Mouse (Mus musculus) limb, embryonic 15.5 days (tissue): ENCODE measurements at regions not wholly inside any gene's neighbourhood (a gene's known extent, or its start where the extent isn't known, plus 50 kb on each side); places are given as distances from the start of the nearest gene placed in this dataset.

Experiments
- ATAC-seq: fragments of 200-750 bp; cut with Nextera tagmentation; 2 replicates; pipeline ENCODE4 v1.8.0; 2017; ENCODE audit warnings: low read depth, moderate TSS enrichment; ENCODE audit not compliant: insufficient number of reproducible peaks, low FRiP score, low TSS enrichment
- H3K27ac ChIP-seq: fragments of 300-500 bp; sonication (generic); 2 replicates; pipeline ENCODE4 v1.5.1; 2015; ENCODE audit warnings: moderate library complexity, mild to moderate bottlenecking, inconsistent platforms
- H3K27me3 ChIP-seq: fragments of 300-500 bp; sonication (generic); 2 replicates; pipeline ENCODE4 v1.6.1; 2015; ENCODE audit warnings: inconsistent platforms
- H3K36me3 ChIP-seq: fragments of 300-500 bp; sonication (generic); 2 replicates; pipeline ENCODE4 v1.6.1; 2015; ENCODE audit warnings: inconsistent platforms
- H3K4me1 ChIP-seq: fragments of 300-500 bp; sonication (generic); 2 replicates; pipeline ENCODE4 v1.6.1; 2015; ENCODE audit warnings: inconsistent platforms
- H3K4me2 ChIP-seq: fragments of 300-500 bp; sonication (generic); 2 replicates; pipeline ENCODE4 v1.6.1; 2015; ENCODE audit warnings: mild to moderate bottlenecking, inconsistent platforms
- H3K4me3 ChIP-seq: fragments of 300-500 bp; sonication (generic); 2 replicates; pipeline ENCODE4 v1.5.1; 2015; ENCODE audit warnings: mild to moderate bottlenecking, inconsistent platforms
- H3K9ac ChIP-seq: fragments of 300-500 bp; sonication (generic); 2 replicates; pipeline ENCODE4 v1.6.1; 2015; ENCODE audit warnings: inconsistent platforms
- H3K9me3 ChIP-seq: fragments of 300-500 bp; sonication (generic); 2 replicates; pipeline ENCODE4 v1.6.1; 2016; ENCODE audit warnings: inconsistent platforms
- WGBS: fragments of 180-500 bp; shearing (Covaris S2); methylation state at CpG from one replicate; pipeline ENCODE4 v1.1.7; 2015; 5-methylcytosine and 5-hydroxymethylcytosine counted together

- no peaks in the 10 kb centered on the region for H3K27me3 ChIP-seq
- H3K4me1 ChIP-seq, result peaks cover 13% of the 10 kb centered on the region; the same call in 1 of the 2 replicates
- 43% methylated on average over 12 of the region's 12 CpGs for WGBS
- H3K9ac ChIP-seq, result no peak overlapping the region
- no peak for ATAC-seq
- no peak overlapping the region for H3K4me3 ChIP-seq
- no peak overlapping the region for H3K4me2 ChIP-seq
- no peaks in the 10 kb centered on the region for H3K9me3 ChIP-seq
- no peaks in the 10 kb centered on the region for H3K36me3 ChIP-seq
- no peak overlapping the region; the same call in 1 of the 2 replicates for H3K27ac ChIP-seq
Measured at GRCm38 (mm10) chr10:111784065-111784853, 188.2 kb upstream of the Krr1 start.

GRCm38 (mm10) chr10:111787175-111787574 is 185.3 kb upstream of the Krr1 start:
- WGBS, result 36% methylated on average over 9 of the region's 9 CpGs
- Histone ChIP-seq H3K4me2 (no peak overlapping the region), H3K4me3 (no peak overlapping the region), H3K9me3 (no peaks in the 10 kb centered on the region), H3K27me3 (no peaks in the 10 kb centered on the region), H3K27ac (no peak overlapping the region), H3K9ac (no peak overlapping the region), H3K36me3 (no peaks in the 10 kb centered on the region), H3K4me1 (peaks cover 15% of the 10 kb centered on the region; the same call in 1 of the 2 replicates)
- ATAC-seq, result no peak

GRCm38 (mm10) chr10:111789264-111789663 is 183.2 kb upstream of the Krr1 start:
- peaks cover 15% of the 10 kb centered on the region; the same call in 1 of the 2 replicates for H3K4me1 ChIP-seq
- 38% methylated on average over 9 of the region's 9 CpGs for whole genome bisulfite sequencing
- no peak for ATAC-seq

GRCm38 (mm10) chr10:111790911-111791310 is 181.6 kb upstream of the Krr1 start:
- Histone ChIP-seq H3K4me2 (no peak overlapping the region), H3K27me3 (no peaks in the 10 kb centered on the region), H3K27ac (no peak overlapping the region), H3K9me3 (no peaks in the 10 kb centered on the region), H3K9ac (no peak overlapping the region), H3K36me3 (no peaks in the 10 kb centered on the region), H3K4me3 (no peak overlapping the region), H3K4me1 (peaks cover 15% of the 10 kb centered on the region; the same call in 1 of the 2 replicates)
- no peak for ATAC-seq
- 91% methylated on average over 2 of the region's 2 CpGs for WGBS

More at GRCm38 (mm10) chr10:111789264-111789663, 183.2 kb upstream of the Krr1 start:
- no peak overlapping the region for H3K27ac ChIP-seq
- no peak overlapping the region for H3K9ac ChIP-seq
- no peaks in the 10 kb centered on the region for H3K9me3 ChIP-seq
- no peak overlapping the region for H3K4me2 ChIP-seq
- no peaks in the 10 kb centered on the region for H3K36me3 ChIP-seq
- no peak overlapping the region for H3K4me3 ChIP-seq
- H3K27me3 ChIP-seq, result no peaks in the 10 kb centered on the region

- no peak for ATAC-seq
- no peak overlapping the region for H3K27ac ChIP-seq
- H3K9ac ChIP-seq, result no peak overlapping the region
- H3K27me3 ChIP-seq, result no peaks in the 10 kb centered on the region
- no peak overlapping the region for H3K4me2 ChIP-seq
- no peak overlapping the region for H3K4me3 ChIP-seq
- H3K4me1 ChIP-seq, result peaks cover 15% of the 10 kb centered on the region
- no peaks in the 10 kb centered on the region for H3K36me3 ChIP-seq
- no peaks in the 10 kb centered on the region for H3K9me3 ChIP-seq
- WGBS, result 67% methylated on average over 5 of the region's 5 CpGs
Measured at GRCm38 (mm10) chr10:111795056-111795455, 177.4 kb upstream of the Krr1 start.

GRCm38 (mm10) chr10:111795756-111796155 is 176.7 kb upstream of the Krr1 start:
- no peaks in the 10 kb centered on the region for H3K36me3 ChIP-seq
- no peaks in the 10 kb centered on the region for H3K9me3 ChIP-seq
- no peaks in the 10 kb centered on the region for H3K27me3 ChIP-seq
- 41% methylated on average over 3 of the region's 3 CpGs for WGBS
- H3K4me3 ChIP-seq, result no peak overlapping the region
- no peak overlapping the region for H3K9ac ChIP-seq
- no peak overlapping the region for H3K27ac ChIP-seq
- H3K4me1 ChIP-seq, result peaks cover 18% of the 10 kb centered on the region
- ATAC-seq, result no peak
- no peak overlapping the region for H3K4me2 ChIP-seq

GRCm38 (mm10) chr10:111798851-111799281 is 173.6 kb upstream of the Krr1 start:
- peak; percentile 72 for ATAC-seq
- peaks cover 32% of the 10 kb centered on the region for H3K4me1 ChIP-seq

GRCm38 (mm10) chr10:111799850-111800589 is 172.4 kb upstream of the Krr1 start:
- H3K4me1 ChIP-seq, result peaks cover 32% of the 10 kb centered on the region
- peak overlapping the region; percentile 77 for H3K27ac ChIP-seq
- H3K36me3 ChIP-seq, result no peaks in the 10 kb centered on the region
- WGBS, result 55% methylated on average over 14 of the region's 14 CpGs
- no peak overlapping the region for H3K4me2 ChIP-seq
- no peaks in the 10 kb centered on the region for H3K9me3 ChIP-seq
- ATAC-seq, result no peak
- H3K4me3 ChIP-seq, result no peak overlapping the region
- no peaks in the 10 kb centered on the region for H3K27me3 ChIP-seq
- no peak overlapping the region for H3K9ac ChIP-seq

More at GRCm38 (mm10) chr10:111798851-111799281, 173.6 kb upstream of the Krr1 start:
- no peaks in the 10 kb centered on the region for H3K36me3 ChIP-seq
- H3K27me3 ChIP-seq, result no peaks in the 10 kb centered on the region
- H3K4me3 ChIP-seq, result no peak overlapping the region
- peak overlapping the region; percentile 77 for H3K27ac ChIP-seq
- H3K9me3 ChIP-seq, result no peaks in the 10 kb centered on the region
- no peak overlapping the region for H3K9ac ChIP-seq
- WGBS, result 47% methylated on average over 7 of the region's 7 CpGs
- H3K4me2 ChIP-seq, result no peak overlapping the region

GRCm38 (mm10) chr10:111800590-111800935 is 171.9 kb upstream of the Krr1 start:
- no peak for ATAC-seq
- H3K27me3 ChIP-seq, result no peaks in the 10 kb centered on the region
- H3K9me3 ChIP-seq, result no peaks in the 10 kb centered on the region
- H3K4me1 ChIP-seq, result peaks cover 32% of the 10 kb centered on the region
- no peak overlapping the region for H3K27ac ChIP-seq
- no peak overlapping the region for H3K9ac ChIP-seq
- 82% methylated on average over 3 of the region's 3 CpGs for WGBS
- H3K4me2 ChIP-seq, result no peak overlapping the region
- no peak overlapping the region for H3K4me3 ChIP-seq
- H3K36me3 ChIP-seq, result no peaks in the 10 kb centered on the region

GRCm38 (mm10) chr10:111801021-111801793 is 171.3 kb upstream of the Krr1 start:
- Histone ChIP-seq H3K4me1 (peaks cover 32% of the 10 kb centered on the region), H3K9ac (no peak overlapping the region), H3K9me3 (no peaks in the 10 kb centered on the region), H3K27me3 (no peaks in the 10 kb centered on the region), H3K4me2 (no peak overlapping the region), H3K27ac (peak overlapping the region; percentile 75), H3K36me3 (no peaks in the 10 kb centered on the region), H3K4me3 (no peak overlapping the region)
- ATAC-seq, result peak; percentile 32
- 32% methylated on average over 12 of the region's 12 CpGs for WGBS

GRCm38 (mm10) chr10:111801794-111802359 is 170.6 kb upstream of the Krr1 start:
- H3K4me2 ChIP-seq, result no peak overlapping the region
- peak; percentile 62 for ATAC-seq
- peak overlapping the region; percentile 75 for H3K27ac ChIP-seq
- 27% methylated on average over 12 of the region's 12 CpGs for WGBS
- H3K36me3 ChIP-seq, result no peaks in the 10 kb centered on the region
- H3K27me3 ChIP-seq, result no peaks in the 10 kb centered on the region
- peaks cover 32% of the 10 kb centered on the region for H3K4me1 ChIP-seq
- H3K9ac ChIP-seq, result no peak overlapping the region
- H3K4me3 ChIP-seq, result no peak overlapping the region
- no peaks in the 10 kb centered on the region for H3K9me3 ChIP-seq
